Mouse (Mus musculus) kidney, embryonic 14.5 days (tissue): ENCODE results near the gene Tarbp2. TPM values are rescaled to one million over a fixed set of nuclear protein-coding genes. Genes with fewer than 3 reads are reported as not detected.

ENCODE experiments used
- ATAC-seq: fragments of 200-750 bp; cut with Nextera tagmentation; 2 replicates; pipeline ENCODE4 v1.8.0; 2017; ENCODE audit warnings: moderate number of reproducible peaks, mild to moderate bottlenecking, moderate TSS enrichment, moderate library complexity; ENCODE audit not compliant: low FRiP score, low TSS enrichment
- H3K27ac ChIP-seq: fragments of 300-500 bp; sonication (generic); 2 replicates; pipeline ENCODE4 v1.5.1; 2014; ENCODE audit warnings: low read depth, mild to moderate bottlenecking, low read length, moderate library complexity, mixed read lengths
- H3K27me3 ChIP-seq: fragments of 300-500 bp; sonication (generic); 2 replicates; pipeline ENCODE4 v1.6.1; 2014; ENCODE audit warnings: mild to moderate bottlenecking, low read length; ENCODE audit not compliant: control insufficient read depth, insufficient read depth
- H3K36me3 ChIP-seq: fragments of 300-500 bp; sonication (generic); 2 replicates; pipeline ENCODE4 v1.6.1; 2014; ENCODE audit warnings: low read length, mixed read lengths; ENCODE audit not compliant: control insufficient read depth, insufficient read depth
- H3K4me1 ChIP-seq: fragments of 300-500 bp; sonication (generic); 2 replicates; pipeline ENCODE4 v1.6.1; 2014; ENCODE audit warnings: low read length, mixed read lengths; ENCODE audit not compliant: control insufficient read depth, insufficient read depth
- H3K4me2 ChIP-seq: fragments of 300-500 bp; sonication (generic); replicated peaks from 2 replicates; pipeline ENCODE4 v1.6.1; 2014; ENCODE audit warnings: low read depth, mild to moderate bottlenecking, low read length
- H3K4me3 ChIP-seq: fragments of 300-500 bp; sonication (generic); 2 replicates; pipeline ENCODE4 v1.5.1; 2014; ENCODE audit warnings: mild to moderate bottlenecking, low read length
- H3K9ac ChIP-seq: fragments of 300-500 bp; sonication (generic); 2 replicates; pipeline ENCODE4 v1.6.1; 2014; ENCODE audit warnings: low read depth, mild to moderate bottlenecking, low read length, moderate library complexity
- H3K9me3 ChIP-seq: fragments of 300-500 bp; sonication (generic); 2 replicates; pipeline ENCODE4 v1.6.1; 2016; ENCODE audit warnings: low read length; ENCODE audit not compliant: control insufficient read depth
- WGBS: fragments of 180-500 bp; shearing (Covaris S2); extraction: QIAGEN DNeasy Blood & Tissue Kit; methylation state at CpG from one replicate; pipeline ENCODE4 v1.1.7; 2014; 5-methylcytosine and 5-hydroxymethylcytosine counted together
- polyA plus RNA-seq: library from polyadenylated mRNA; unstranded; fragments of >200 nt; fragmentation: Nextera tagmentation; extraction: Ambion mirVana; gene quantifications from 2 replicates; pipeline ENCODE4 v1.2.1, GENCODE M21; 2014

Tarbp2 gene
- polyA plus RNA-seq, 1 experiment from 2014 or later, result 89.1 TPM

DNA sequence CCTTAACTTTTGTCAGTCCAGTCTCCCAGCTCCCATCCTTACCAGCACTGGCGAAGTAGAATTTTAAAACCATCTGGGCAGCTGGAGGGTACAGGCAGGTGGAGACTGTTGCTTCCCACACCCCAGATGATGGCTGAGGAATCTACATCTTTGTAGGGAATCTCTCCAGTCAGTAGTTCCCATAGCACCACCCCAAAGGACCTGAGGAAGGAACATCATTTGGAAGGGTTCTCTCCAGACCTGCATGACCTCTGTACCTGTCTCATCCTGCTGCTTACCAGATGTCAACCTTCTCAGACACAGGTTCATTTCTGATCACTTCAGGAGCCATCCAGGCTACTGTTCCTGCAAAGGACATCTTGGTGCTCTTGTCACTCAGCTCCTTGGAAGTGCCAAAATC lies 14.5 kb upstream of the Tarbp2 start, which contains the start of gene Gm10337:
Gm10337 (plus strand) TSS at position 276 of the 400 bp plus-strand sequence.
- Histone ChIP-seq H3K9ac (no peak within 1 kb of the TSS), H3K27me3 (no peaks in the 10 kb centered on the region), H3K4me2 (no peak within 1 kb of the TSS), H3K4me3 (no peak within 1 kb of the TSS), H3K27ac (no peak within 1 kb of the TSS), H3K4me1 (0 out of 2 replicates have a peak, but pooled peaks cover 3% of the 10 kb centered on the region), H3K36me3 (peaks cover 74% of the 10 kb centered on the region), H3K9me3 (no peaks in the 10 kb centered on the region)
- WGBS, result 96% methylated on average over 1 of the region's 1 CpGs
- no peak for ATAC-seq

- Histone ChIP-seq H3K27me3 (no peaks in the 10 kb centered on the region), H3K27ac (no peak overlapping the region), H3K4me1 (0 out of 2 replicates have a peak, but pooled peaks cover 3% of the 10 kb centered on the region), H3K4me2 (no peak overlapping the region), H3K4me3 (no peak overlapping the region), H3K9ac (no peak overlapping the region), H3K36me3 (peaks cover 72% of the 10 kb centered on the region), H3K9me3 (no peaks in the 10 kb centered on the region)
- 90% methylated on average over 9 of the region's 9 CpGs for WGBS
- peak; percentile 25; the same call in 1 of the 2 replicates for ATAC-seq
Measured at GRCm38 (mm10) chr15:102503924-102504782, 13.8 kb upstream of the Tarbp2 start.

DNA sequence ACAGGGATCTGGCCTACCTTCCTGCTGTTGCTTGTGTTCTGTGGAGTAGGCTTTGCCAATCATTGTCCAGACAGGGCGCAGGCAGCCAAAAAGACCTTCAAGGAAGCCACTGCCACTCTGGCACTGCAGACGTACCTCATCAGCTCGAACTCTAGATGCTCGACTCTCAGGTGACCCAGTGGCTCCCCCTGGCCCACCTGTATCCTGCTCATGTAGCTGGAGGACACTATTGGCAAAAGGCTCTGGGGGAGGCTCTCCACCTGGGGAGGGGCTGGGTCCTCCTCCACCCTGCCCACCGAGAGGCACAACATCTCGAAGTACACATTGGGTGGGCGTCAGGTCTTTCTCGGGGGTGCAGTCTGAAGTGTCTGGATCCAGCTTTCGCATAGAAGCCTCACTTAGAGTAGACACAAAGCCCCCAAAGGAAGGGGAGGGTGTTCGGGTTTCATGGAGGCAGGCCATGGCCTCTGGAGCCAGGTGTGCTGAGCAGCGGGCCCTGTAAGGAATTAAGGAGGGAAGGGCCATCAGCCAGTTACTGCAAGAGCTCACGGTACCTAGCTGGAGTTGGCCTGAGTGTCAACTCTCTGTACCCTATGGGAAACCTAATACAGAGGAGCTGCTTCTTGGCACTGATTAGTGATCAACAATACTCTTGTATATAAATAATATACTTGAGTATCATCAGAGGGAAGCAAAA lies 12.8 kb upstream of the Tarbp2 start:
- ATAC-seq, result no peak
- no peaks in the 10 kb centered on the region for H3K27me3 ChIP-seq
- no peak overlapping the region for H3K9ac ChIP-seq
- H3K4me2 ChIP-seq, result no peak overlapping the region
- H3K4me1 ChIP-seq, result 0 out of 2 replicates have a peak, but pooled peaks cover 3% of the 10 kb centered on the region
- no peak overlapping the region for H3K4me3 ChIP-seq
- H3K27ac ChIP-seq, result no peak overlapping the region; the same call in 1 of the 2 replicates
- H3K36me3 ChIP-seq, result peaks cover 61% of the 10 kb centered on the region
- no peaks in the 10 kb centered on the region for H3K9me3 ChIP-seq
- WGBS, result 64% methylated on average over 12 of the region's 12 CpGs

GRCm38 (mm10) chr15:102505770-102506463 lies 12.1 kb upstream of the Tarbp2 start:
- no peak overlapping the region for H3K4me3 ChIP-seq
- no peak overlapping the region for H3K4me2 ChIP-seq
- ATAC-seq, result no peak
- H3K36me3 ChIP-seq, result peaks cover 54% of the 10 kb centered on the region
- no peaks in the 10 kb centered on the region for H3K27me3 ChIP-seq
- H3K9me3 ChIP-seq, result no peaks in the 10 kb centered on the region
- no peak overlapping the region for H3K27ac ChIP-seq
- peaks cover 3% of the 10 kb centered on the region; the same call in 1 of the 2 replicates for H3K4me1 ChIP-seq
- 83% methylated on average over 9 of the region's 9 CpGs for WGBS
- H3K9ac ChIP-seq, result no peak overlapping the region

DNA sequence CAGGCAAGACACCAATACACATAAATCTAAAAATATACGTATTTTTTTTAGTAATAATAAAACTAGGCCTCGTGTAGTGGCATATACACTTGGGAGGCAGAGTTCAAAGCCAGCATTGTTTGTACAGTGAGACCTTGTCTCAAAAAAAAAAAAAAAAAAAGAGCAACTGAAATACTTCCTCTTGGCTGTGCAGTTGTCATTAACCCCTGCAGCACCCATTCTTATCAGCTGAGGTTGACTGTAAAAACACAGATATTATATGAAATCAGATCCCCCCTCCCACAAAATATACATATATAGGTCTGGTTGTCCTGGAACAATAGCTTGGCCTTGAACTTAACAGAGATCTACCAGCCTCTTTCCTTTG lies 11.5 kb upstream of the Tarbp2 start:
- H3K36me3 ChIP-seq, result peaks cover 49% of the 10 kb centered on the region
- peaks cover 8% of the 10 kb centered on the region for H3K4me1 ChIP-seq
- H3K9me3 ChIP-seq, result no peaks in the 10 kb centered on the region
- H3K27me3 ChIP-seq, result no peaks in the 10 kb centered on the region
- 20% methylated on average over 2 of the region's 2 CpGs for WGBS
- H3K4me3 ChIP-seq, result no peak overlapping the region
- no peak overlapping the region for H3K4me2 ChIP-seq
- no peak overlapping the region for H3K27ac ChIP-seq
- no peak for ATAC-seq
- H3K9ac ChIP-seq, result no peak overlapping the region

DNA sequence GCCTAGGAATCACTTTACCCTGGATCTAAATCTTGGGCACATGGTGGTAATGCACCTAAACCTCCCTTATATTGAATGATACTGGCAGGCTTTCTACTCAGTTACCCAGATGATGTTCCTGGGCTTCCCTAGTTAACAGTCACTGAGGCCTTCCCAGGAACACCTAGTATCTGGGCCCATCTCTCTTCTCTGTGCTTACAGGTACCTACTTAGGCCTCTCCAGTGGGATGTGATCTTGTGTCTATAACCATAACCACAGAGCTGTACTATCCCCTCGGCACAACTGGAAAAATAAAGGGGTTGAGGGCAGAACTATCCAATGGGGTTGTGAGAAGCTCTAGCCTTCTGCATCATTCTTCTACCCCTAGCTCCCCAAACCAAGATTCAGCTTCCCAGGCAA lies 11.1 kb upstream of the Tarbp2 start:
- H3K36me3 ChIP-seq, result peaks cover 45% of the 10 kb centered on the region
- H3K4me1 ChIP-seq, result peaks cover 12% of the 10 kb centered on the region
- H3K9ac ChIP-seq, result no peak overlapping the region
- H3K27ac ChIP-seq, result no peak overlapping the region
- no peak overlapping the region for H3K4me3 ChIP-seq
- 89% methylated on average over 1 of the region's 1 CpGs for WGBS
- no peaks in the 10 kb centered on the region for H3K27me3 ChIP-seq
- ATAC-seq, result no peak
- no peaks in the 10 kb centered on the region for H3K9me3 ChIP-seq
- no peak overlapping the region for H3K4me2 ChIP-seq

GRCm38 (mm10) chr15:102507561-102507960 lies 10.4 kb upstream of the Tarbp2 start:
- peaks cover 19% of the 10 kb centered on the region for H3K4me1 ChIP-seq
- H3K27ac ChIP-seq, result no peak overlapping the region
- H3K9me3 ChIP-seq, result no peaks in the 10 kb centered on the region
- peaks cover 38% of the 10 kb centered on the region for H3K36me3 ChIP-seq
- no peaks in the 10 kb centered on the region for H3K27me3 ChIP-seq
- H3K9ac ChIP-seq, result no peak overlapping the region
- H3K4me3 ChIP-seq, result no peak overlapping the region
- no peak overlapping the region for H3K4me2 ChIP-seq
- ATAC-seq, result no peak

GRCm38 (mm10) chr15:102508336-102508735 lies 9.7 kb upstream of the Tarbp2 start:
- Histone ChIP-seq H3K4me2 (no peak overlapping the region), H3K36me3 (peaks cover 30% of the 10 kb centered on the region), H3K9me3 (no peaks in the 10 kb centered on the region), H3K4me3 (no peak overlapping the region), H3K4me1 (peaks cover 23% of the 10 kb centered on the region), H3K27ac (no peak overlapping the region), H3K9ac (no peak overlapping the region), H3K27me3 (no peaks in the 10 kb centered on the region)
- no peak for ATAC-seq
- WGBS, result 84% methylated on average over 3 of the region's 3 CpGs
